Mouse (Mus musculus) myocyte (in vitro differentiated cells): ENCODE measurements at regions not wholly inside any gene's neighbourhood (a gene's known extent, or its start where the extent isn't known, plus 50 kb on each side); places are given as distances from the start of the nearest gene placed in this dataset.
"Not testable (repeated sequence)": the region's sequence is repeated elsewhere in the genome, so short reads cannot be mapped to it uniquely, and the experiment has no call there.

Experiments
- H3K27me3 ChIP-seq: one replicate; pipeline ENCODE4 v1.6.1; 2011; ENCODE audit not compliant: control insufficient read depth, insufficient read depth, insufficient read length
- H3K36me3 ChIP-seq: one replicate; pipeline ENCODE4 v1.6.1; 2011; ENCODE audit not compliant: control insufficient read depth, insufficient read depth
- H3K4me2 ChIP-seq: one replicate; pipeline ENCODE4 v1.6.1; 2011; ENCODE audit warnings: low read depth, control low read depth
- H3K4me3 ChIP-seq: one replicate; pipeline ENCODE4 v1.5.1; 2011; ENCODE audit warnings: mild to moderate bottlenecking, control low read depth, moderate library complexity
- H3K79me2 ChIP-seq: one replicate; pipeline ENCODE4 v1.6.1; 2011; ENCODE audit not compliant: control insufficient read depth, insufficient read depth
- H3ac ChIP-seq: one replicate; pipeline ENCODE4 v1.6.1; 2011; ENCODE audit not compliant: control insufficient read depth, insufficient read length
- CEBPB ChIP-seq: IDR thresholded peaks from 2 replicates; pipeline ENCODE4 v1.6.1; 2011; ENCODE audit warnings: mild to moderate bottlenecking, moderate library complexity; ENCODE audit not compliant: poor library complexity, insufficient read depth, severe bottlenecking
- E2F4 ChIP-seq: IDR thresholded peaks from one replicate; pipeline ENCODE4 v1.6.1; 2011; ENCODE audit warnings: mild to moderate bottlenecking, control low read depth, moderate library complexity; ENCODE audit not compliant: insufficient read depth
- MAX ChIP-seq: IDR thresholded peaks from one replicate; pipeline ENCODE4 v1.6.1; 2011; ENCODE audit warnings: low read depth, mild to moderate bottlenecking, control low read depth
- MYOD1 ChIP-seq, 3 experiments: IDR thresholded peaks; one replicate each; pipeline ENCODE4 v1.6.1; 2011; ENCODE audit warnings: control low read depth in 2 of 3, low read depth in 2 of 3, mild to moderate bottlenecking in 2 of 3, moderate library complexity in 1 of 3; ENCODE audit not compliant: insufficient read length in 2 of 3, control insufficient read depth in 1 of 3
- MYOG ChIP-seq, 3 experiments: IDR thresholded peaks; one replicate each; pipeline ENCODE4 v1.6.1; 2011; ENCODE audit warnings: control low read depth in 2 of 3, low read depth in 2 of 3, mild to moderate bottlenecking in 2 of 3; ENCODE audit not compliant: insufficient read length in 2 of 3, control insufficient read depth in 1 of 3, insufficient read depth in 1 of 3
- POLR2A ChIP-seq: IDR thresholded peaks from one replicate; pipeline ENCODE4 v1.6.1; 2011; ENCODE audit warnings: low read depth, mild to moderate bottlenecking, control low read depth, moderate library complexity; ENCODE audit not compliant: insufficient read length
- POLR2AphosphoS2 ChIP-seq: IDR thresholded peaks from one replicate; pipeline ENCODE4 v1.6.1; 2011; ENCODE audit warnings: low read depth, control low read depth; ENCODE audit not compliant: insufficient read length
- REST ChIP-seq: IDR thresholded peaks from one replicate; pipeline ENCODE4 v1.6.1; 2011; ENCODE audit warnings: mild to moderate bottlenecking, control low read depth, moderate library complexity; ENCODE audit not compliant: insufficient read depth, insufficient read length
- SRF ChIP-seq: IDR thresholded peaks from one replicate; pipeline ENCODE4 v1.6.1; 2011; ENCODE audit warnings: low read depth; ENCODE audit not compliant: control insufficient read depth, insufficient read length
- TCF12 ChIP-seq: IDR thresholded peaks from one replicate; pipeline ENCODE4 v1.6.1; 2011; ENCODE audit warnings: mild to moderate bottlenecking, control low read depth; ENCODE audit not compliant: poor library complexity, insufficient read depth, severe bottlenecking
- TCF3 ChIP-seq: IDR thresholded peaks from one replicate; pipeline ENCODE4 v1.6.1; 2011; ENCODE audit warnings: low read depth, control low read depth; ENCODE audit not compliant: insufficient read length
- USF1 ChIP-seq: IDR thresholded peaks from one replicate; pipeline ENCODE4 v1.6.1; 2011; ENCODE audit warnings: low read depth, mild to moderate bottlenecking, control low read depth, moderate library complexity

DNA sequence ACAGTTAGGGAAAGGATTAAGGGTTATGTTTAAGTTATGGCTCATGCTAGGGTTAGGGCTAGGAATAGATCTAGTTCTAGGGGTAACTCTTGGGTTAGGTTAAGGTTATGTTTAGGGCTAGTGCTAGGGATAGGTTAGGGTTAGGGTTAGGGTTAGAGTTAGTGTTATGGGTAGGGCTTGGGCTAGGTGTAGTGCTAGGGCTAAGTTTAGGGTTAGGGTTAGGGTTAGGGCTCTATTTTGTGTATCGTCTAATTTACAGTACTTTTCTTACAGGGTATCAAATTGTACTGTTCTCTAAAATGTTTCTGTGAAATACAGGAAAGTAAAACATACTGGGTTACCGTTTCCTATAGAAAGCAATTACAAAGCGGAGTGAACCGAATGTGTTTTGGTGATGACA, 64.8 kb downstream of the Ptchd3 start:
- no peak for TF ChIP-seq POLR2AphosphoS2
- TF ChIP-seq REST = no peak
- TF ChIP-seq POLR2A = no peak
- no peak for TF ChIP-seq E2F4
- TF ChIP-seq MAX = no peak
- no peak for TF ChIP-seq USF1
- no peak for TF ChIP-seq TCF3
- no peak for TF ChIP-seq TCF12
- no peak for TF ChIP-seq CEBPB
- no peak for TF ChIP-seq SRF
- no peak for TF ChIP-seq MYOG (IDR thresholded peaks at IDR 0.05; ENCODE audit: control insufficient read depth in 1 of 3, insufficient read depth in 1 of 3, insufficient read length in 2 of 3, low read depth in 2 of 3)
- no peak for TF ChIP-seq MYOD1 (IDR thresholded peaks at IDR 0.05; ENCODE audit: control insufficient read depth in 1 of 3, insufficient read length in 2 of 3, low read depth in 2 of 3)
- H3K4me3 ChIP-seq = no peak overlapping the region
- no peaks in the 10 kb centered on the region for H3K79me2 ChIP-seq
- H3K4me2 ChIP-seq = no peak overlapping the region
- no peaks in the 10 kb centered on the region for H3K27me3 ChIP-seq
- no peaks in the 10 kb centered on the region for H3K36me3 ChIP-seq
- H3ac ChIP-seq = no peak overlapping the region

DNA sequence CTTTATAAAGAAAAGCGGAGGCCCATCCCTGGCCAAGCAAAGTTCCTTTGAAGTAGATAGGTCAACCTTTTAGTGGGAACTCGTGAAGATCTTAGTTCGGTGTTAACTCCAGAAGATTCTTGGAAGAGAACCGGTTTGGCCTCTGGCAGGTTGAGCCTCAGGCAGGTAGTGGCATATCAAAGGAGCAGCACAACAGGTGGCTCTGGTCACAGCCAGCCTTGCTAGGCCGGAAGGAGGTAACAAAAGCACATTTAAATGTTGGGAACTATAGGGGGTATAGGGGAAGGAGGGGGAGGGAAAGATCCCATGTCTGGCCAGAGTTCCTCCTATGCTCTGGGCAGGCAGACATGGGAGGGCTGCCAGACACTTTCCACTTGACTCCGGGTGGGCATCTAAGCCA, 74.3 kb downstream of the Ptchd3 start:
- H3K27me3 ChIP-seq, H3K79me2 ChIP-seq, H3ac ChIP-seq, H3K36me3 ChIP-seq, H3K4me2 ChIP-seq, H3K4me3 ChIP-seq: not testable (repeated sequence)

DNA sequence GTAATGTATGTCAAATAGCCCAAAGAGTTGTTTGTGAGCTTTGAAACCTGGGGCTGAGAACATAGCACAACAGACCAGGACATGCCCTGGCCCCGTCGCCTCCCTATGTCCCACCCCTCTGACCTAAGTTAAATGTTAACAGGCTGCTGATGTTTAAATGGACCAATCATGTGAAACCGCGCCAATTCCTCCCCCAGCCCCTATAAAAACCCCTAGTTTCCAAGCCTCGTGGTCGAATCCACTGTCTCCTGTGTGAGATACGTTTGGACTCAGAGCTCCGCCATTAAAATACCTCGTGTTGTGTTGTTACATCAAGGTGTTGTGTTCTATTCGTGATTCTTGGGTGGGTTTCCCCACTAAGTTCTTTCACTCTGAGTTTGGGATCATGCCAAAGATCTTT, 94.6 kb downstream of the Ptchd3 start:
- not testable (repeated sequence) for H3ac ChIP-seq, H3K4me2 ChIP-seq, H3K4me3 ChIP-seq, H3K27me3 ChIP-seq, H3K36me3 ChIP-seq, H3K79me2 ChIP-seq

DNA sequence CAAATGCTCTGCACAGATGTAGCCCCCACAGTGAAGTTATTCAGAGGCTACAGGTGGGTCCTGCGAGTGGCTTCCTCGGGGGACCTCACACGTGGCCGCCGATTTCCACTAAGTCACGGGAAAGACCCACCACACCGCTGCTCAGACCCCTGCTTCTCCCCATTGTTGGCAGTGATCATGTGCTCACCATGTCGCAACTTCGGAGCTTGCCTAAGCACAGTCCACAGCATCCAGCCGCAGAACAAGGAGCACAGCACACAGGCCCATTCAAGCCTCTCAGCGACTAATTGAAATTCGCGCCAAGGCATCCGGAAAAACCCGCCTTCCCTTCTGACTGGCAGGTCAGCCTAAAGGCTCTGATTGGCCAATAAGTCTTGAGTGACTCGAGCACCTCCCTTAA, 95.0 kb downstream of the Ptchd3 start:
- H3K4me2 ChIP-seq, H3K79me2 ChIP-seq, H3ac ChIP-seq, H3K27me3 ChIP-seq, H3K4me3 ChIP-seq, H3K36me3 ChIP-seq: not testable (repeated sequence)

DNA sequence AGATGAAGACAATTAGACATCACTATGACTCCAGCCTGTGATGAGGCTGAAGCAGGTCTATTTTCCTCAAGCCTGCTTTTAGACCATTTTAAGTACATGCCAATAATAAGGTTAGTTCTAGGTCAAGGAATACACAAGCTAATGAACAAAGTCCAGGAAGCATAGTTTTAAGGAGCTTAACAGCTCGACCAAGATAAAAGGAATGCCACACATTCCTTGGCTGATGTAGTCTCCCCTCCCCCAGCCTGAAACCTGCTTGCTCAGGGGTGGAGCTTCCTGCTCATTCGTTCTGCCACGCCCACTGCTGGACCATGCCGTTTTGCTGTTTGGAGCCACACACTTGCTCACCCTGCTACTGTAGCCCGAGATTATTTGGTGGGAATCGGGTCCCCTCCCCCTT, 121.7 kb downstream of the Ptchd3 start:
- H3ac ChIP-seq, H3K27me3 ChIP-seq, H3K79me2 ChIP-seq, H3K4me3 ChIP-seq, H3K36me3 ChIP-seq: not testable (repeated sequence)
- H3K4me2 ChIP-seq = peak overlapping the region; percentile 6

- H3K27me3 ChIP-seq, H3K4me3 ChIP-seq, H3ac ChIP-seq, H3K4me2 ChIP-seq, H3K36me3 ChIP-seq, H3K79me2 ChIP-seq: not testable (repeated sequence)
Measured at GRCm38 (mm10) chr11:121956367-121957235, 126.6 kb downstream of the Ptchd3 start.

DNA sequence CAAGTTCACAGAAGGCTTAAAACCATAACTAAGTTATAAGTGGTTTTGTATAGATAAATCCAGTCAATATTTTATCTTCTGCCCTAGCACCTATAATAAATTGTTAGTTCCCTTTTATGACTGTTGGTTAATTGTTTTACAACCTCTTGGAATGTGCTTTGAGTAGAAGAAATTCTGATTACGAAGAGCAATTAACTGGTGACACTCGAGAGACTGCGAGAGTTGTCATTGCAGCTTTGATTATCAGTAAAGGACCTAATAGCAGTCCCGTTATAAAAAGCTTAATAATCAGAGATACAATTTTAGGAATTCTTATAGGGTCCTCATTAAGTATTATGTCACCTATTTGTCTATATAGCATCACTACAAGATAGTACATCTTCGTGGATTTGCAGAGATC, 128.7 kb downstream of the Ptchd3 start:
- H3K4me2 ChIP-seq, H3K79me2 ChIP-seq, H3K27me3 ChIP-seq, H3K36me3 ChIP-seq, H3ac ChIP-seq, H3K4me3 ChIP-seq: not testable (repeated sequence)

- not testable (repeated sequence) for H3ac ChIP-seq, H3K4me3 ChIP-seq, H3K36me3 ChIP-seq, H3K4me2 ChIP-seq, H3K79me2 ChIP-seq, H3K27me3 ChIP-seq
Measured at GRCm38 (mm10) chr11:121964111-121964510, 134.1 kb downstream of the Ptchd3 start.

GRCm38 (mm10) chr11:121965911-121966310, 135.9 kb downstream of the Ptchd3 start:
- not testable (repeated sequence) for H3ac ChIP-seq, H3K4me2 ChIP-seq, H3K4me3 ChIP-seq, H3K79me2 ChIP-seq, H3K27me3 ChIP-seq, H3K36me3 ChIP-seq
